Mouse (Mus musculus) E14TG2a.4 (cell line): ENCODE data around the gene Epha4.

Source experiments
- H3K27me3 ChIP-seq: 2 replicates; pipeline ENCODE4 v1.6.1; 2014; ENCODE audit warnings: low read length, control low read depth; ENCODE audit not compliant: insufficient read depth
- H3K36me3 ChIP-seq: 2 replicates; pipeline ENCODE4 v1.6.1; 2014; ENCODE audit warnings: low read length, control low read depth; ENCODE audit not compliant: insufficient read depth
- H3K4me1 ChIP-seq: replicated peaks from 2 replicates; pipeline ENCODE4 v1.6.1; 2014; ENCODE audit warnings: low read depth, low read length, control low read depth
- H3K4me3 ChIP-seq: replicated peaks from 2 replicates; pipeline ENCODE4 v1.5.1; 2014; ENCODE audit warnings: mild to moderate bottlenecking, low read length
- H3K9me3 ChIP-seq: 2 replicates; pipeline ENCODE4 v1.6.1; 2014; ENCODE audit warnings: low read length, control low read depth
- CTCF ChIP-seq: conservative IDR thresholded peaks from 2 replicates; pipeline ENCODE4 v1.5.1; 2014; ENCODE audit warnings: low read length
- NANOG ChIP-seq: IDR thresholded peaks from 2 replicates; pipeline ENCODE4 v1.6.1; 2014; ENCODE audit warnings: borderline replicate concordance, low read length, mixed read lengths
- POU5F1 ChIP-seq: IDR thresholded peaks from 2 replicates; pipeline ENCODE4 v1.6.1; 2014; ENCODE audit warnings: low read length, borderline replicate concordance

The Epha4 gene

DNA sequence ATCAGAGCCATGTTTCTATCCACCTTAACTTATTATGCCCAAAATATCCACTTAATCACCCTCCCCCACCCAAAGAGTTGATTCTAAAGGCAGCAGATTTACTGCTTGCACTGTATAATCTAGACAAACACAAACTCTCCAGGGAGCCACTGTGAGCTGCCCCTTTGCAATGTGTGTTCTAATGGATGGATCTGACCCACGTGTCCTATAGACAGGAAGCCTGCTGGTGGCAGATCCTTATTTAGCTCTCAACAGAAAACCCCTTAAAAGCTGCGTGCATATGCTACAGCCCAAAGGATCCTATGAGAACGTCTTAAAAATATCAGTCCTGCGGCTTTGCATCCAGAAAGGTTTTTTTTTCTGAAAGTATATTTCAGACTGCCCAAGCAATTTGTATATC is 98.0 kb downstream of the Epha4 start:
- Histone ChIP-seq H3K4me1 (peaks cover 77% of the 10 kb centered on the region), H3K4me3 (no peak overlapping the region), H3K36me3 (peaks cover 26% of the 10 kb centered on the region), H3K27me3 (no peaks in the 10 kb centered on the region), H3K9me3 (no peaks in the 10 kb centered on the region)
- TF ChIP-seq POU5F1 = no peak
- TF ChIP-seq CTCF = no peak
- TF ChIP-seq NANOG = no peak

DNA sequence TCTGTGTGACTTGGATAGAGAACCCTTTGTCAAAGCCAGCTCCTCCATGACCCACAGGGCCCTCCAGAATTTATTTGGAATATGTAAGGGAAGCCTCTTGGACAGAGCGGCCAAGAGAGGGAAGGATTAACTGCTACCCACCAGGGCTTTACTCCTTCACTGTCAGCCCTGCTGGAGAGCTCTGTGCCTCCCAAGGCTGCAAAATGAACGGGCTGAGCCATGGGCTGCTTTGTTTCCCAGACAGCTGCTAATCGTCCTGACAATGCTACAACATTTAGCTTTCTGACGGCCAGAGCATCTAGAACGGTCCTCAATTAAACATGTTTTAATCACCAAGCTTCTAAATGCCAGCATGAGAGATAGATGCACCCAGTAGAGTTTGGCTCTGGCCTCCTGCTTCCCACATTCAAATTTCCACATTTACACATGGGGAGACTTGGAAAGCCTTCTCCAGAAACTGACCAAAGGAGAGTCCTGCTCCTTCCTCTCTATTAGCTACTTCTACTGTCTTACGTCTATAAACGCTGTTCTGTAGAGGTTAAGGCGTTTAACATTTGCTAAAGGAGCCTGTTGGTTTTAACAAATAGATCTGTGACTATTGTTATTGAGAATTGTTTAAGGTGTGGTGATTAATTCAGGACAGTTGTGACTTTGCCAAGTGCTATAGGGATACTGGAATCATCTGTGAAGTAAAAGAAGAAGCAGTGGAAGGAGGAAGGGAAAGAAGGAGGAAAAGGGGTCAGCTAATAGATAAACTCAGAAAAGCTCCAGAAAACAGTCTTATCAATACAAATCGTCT is 101.8 kb downstream of the Epha4 start:
- Histone ChIP-seq H3K27me3 (no peaks in the 10 kb centered on the region), H3K36me3 (peaks cover 36% of the 10 kb centered on the region), H3K4me1 (peaks cover 54% of the 10 kb centered on the region), H3K9me3 (no peaks in the 10 kb centered on the region), H3K4me3 (no peak overlapping the region)
- TF ChIP-seq POU5F1 (no peak), NANOG (peak; percentile 55; the same call in 1 of the 2 replicates)

- H3K9me3 ChIP-seq = no peaks in the 10 kb centered on the region
- TF ChIP-seq POU5F1 = no peak
- no peak for TF ChIP-seq NANOG
- no peak for TF ChIP-seq CTCF
- H3K36me3 ChIP-seq = peaks cover 36% of the 10 kb centered on the region
- no peak overlapping the region for H3K4me3 ChIP-seq
- H3K4me1 ChIP-seq = peaks cover 58% of the 10 kb centered on the region
- no peaks in the 10 kb centered on the region for H3K27me3 ChIP-seq
Measured at GRCm38 (mm10) chr1:77412285-77412684, 102.6 kb downstream of the Epha4 start.

GRCm38 (mm10) chr1:77411222-77411621 is 103.7 kb downstream of the Epha4 start:
- TF ChIP-seq NANOG (no peak), CTCF (no peak), POU5F1 (no peak)
- no peaks in the 10 kb centered on the region for H3K27me3 ChIP-seq
- H3K9me3 ChIP-seq = no peaks in the 10 kb centered on the region
- H3K4me3 ChIP-seq = no peak overlapping the region
- peaks cover 57% of the 10 kb centered on the region for H3K4me1 ChIP-seq
- peaks cover 37% of the 10 kb centered on the region for H3K36me3 ChIP-seq

DNA sequence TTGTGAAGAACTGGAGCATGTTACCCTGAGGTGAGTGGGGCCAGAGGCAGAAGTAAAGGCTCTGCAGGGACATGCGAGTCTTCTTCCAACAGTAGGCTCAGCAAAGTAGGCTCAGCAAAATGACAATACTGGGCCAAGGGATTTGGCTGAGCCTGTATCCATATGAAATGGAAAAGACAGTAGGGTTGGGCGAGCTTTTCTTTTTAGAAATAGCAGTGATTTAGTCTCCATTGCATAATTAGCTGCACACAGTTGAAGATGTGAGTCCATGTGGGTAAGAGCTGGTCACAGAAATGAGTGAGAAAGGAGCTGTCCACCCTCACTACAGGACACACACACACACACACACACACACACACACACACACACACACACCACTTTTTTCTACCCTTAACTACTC is 104.2 kb downstream of the Epha4 start:
- Histone ChIP-seq H3K9me3 (no peaks in the 10 kb centered on the region), H3K4me1 (peaks cover 57% of the 10 kb centered on the region), H3K36me3 (peaks cover 36% of the 10 kb centered on the region), H3K27me3 (no peaks in the 10 kb centered on the region), H3K4me3 (no peak overlapping the region)
- TF ChIP-seq CTCF (no peak), NANOG (no peak), POU5F1 (no peak)

DNA sequence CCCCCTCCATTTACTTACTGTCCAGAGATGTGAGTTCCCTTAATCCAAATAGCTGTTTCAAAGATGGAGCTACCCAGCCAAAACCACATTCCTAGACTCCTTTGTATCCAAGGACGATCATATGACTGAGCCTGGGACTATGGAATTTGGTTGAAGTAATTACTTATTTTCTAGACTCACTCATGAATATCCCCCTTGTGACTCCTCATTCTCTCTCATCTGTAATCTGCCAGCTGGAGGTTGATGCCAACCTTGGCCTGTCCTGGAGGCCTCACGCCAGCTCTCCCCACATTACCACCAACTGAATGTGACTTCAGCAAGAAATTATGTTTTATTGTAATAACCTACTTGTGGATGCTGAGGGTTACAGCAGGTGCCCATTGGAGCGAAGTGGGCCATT is 104.7 kb downstream of the Epha4 start:
- no peaks in the 10 kb centered on the region for H3K9me3 ChIP-seq
- no peaks in the 10 kb centered on the region for H3K27me3 ChIP-seq
- H3K36me3 ChIP-seq = peaks cover 40% of the 10 kb centered on the region
- TF ChIP-seq POU5F1 (no peak), NANOG (no peak), CTCF (no peak)
- peaks cover 60% of the 10 kb centered on the region for H3K4me1 ChIP-seq
- H3K4me3 ChIP-seq = no peak overlapping the region

DNA sequence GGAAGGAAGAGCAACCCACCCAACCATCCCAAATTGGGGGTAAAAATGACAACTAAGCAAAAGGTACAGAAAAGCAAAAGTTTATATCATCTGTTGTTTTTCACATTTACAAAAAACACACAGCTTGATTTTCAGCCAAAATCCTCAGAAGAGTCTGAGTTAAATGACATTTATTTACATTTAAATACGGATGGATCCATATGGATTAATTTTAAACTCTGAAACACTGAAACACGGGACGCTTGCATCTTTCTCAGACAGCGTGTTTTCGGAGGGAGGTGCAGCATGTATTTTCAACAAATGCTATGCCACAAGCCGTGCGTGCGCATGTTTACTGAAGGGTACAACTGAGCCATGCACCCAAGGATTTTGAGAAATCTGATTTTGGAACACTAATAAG is 105.4 kb downstream of the Epha4 start:
- Histone ChIP-seq H3K9me3 (no peaks in the 10 kb centered on the region), H3K27me3 (no peaks in the 10 kb centered on the region), H3K36me3 (peaks cover 40% of the 10 kb centered on the region), H3K4me1 (peaks cover 62% of the 10 kb centered on the region), H3K4me3 (no peak overlapping the region)
- TF ChIP-seq POU5F1 (no peak), NANOG (no peak), CTCF (no peak)

GRCm38 (mm10) chr1:77407417-77407816 is 107.5 kb downstream of the Epha4 start:
- no peaks in the 10 kb centered on the region for H3K9me3 ChIP-seq
- peaks cover 49% of the 10 kb centered on the region for H3K4me1 ChIP-seq
- no peaks in the 10 kb centered on the region for H3K27me3 ChIP-seq
- TF ChIP-seq NANOG (no peak), POU5F1 (no peak), CTCF (no peak)
- peaks cover 35% of the 10 kb centered on the region for H3K36me3 ChIP-seq
- no peak overlapping the region for H3K4me3 ChIP-seq

DNA sequence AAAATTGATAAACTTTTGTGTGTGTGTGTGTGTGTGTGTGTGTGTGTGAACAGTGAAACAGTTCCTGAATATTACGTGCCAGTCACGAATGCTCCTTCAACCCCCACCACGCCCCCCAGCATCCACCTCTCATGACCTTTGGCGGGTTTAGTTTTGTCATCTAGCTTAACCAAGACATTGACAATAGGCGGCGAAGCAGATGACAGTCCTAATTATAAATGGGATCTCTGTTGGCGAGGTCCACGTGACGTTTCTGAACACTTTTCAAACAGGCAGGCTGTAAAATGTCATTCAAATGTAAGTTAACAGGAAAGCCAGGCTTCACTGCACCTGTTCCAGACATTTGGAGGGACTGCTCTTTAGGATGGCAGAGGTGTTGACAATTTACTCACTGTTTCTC is 108.3 kb downstream of the Epha4 start:
- H3K9me3 ChIP-seq = no peaks in the 10 kb centered on the region
- H3K4me1 ChIP-seq = peaks cover 50% of the 10 kb centered on the region
- no peaks in the 10 kb centered on the region for H3K27me3 ChIP-seq
- no peak overlapping the region for H3K4me3 ChIP-seq
- TF ChIP-seq CTCF (no peak), NANOG (no peak), POU5F1 (no peak)
- peaks cover 27% of the 10 kb centered on the region for H3K36me3 ChIP-seq
